Mouse (Mus musculus) G1E (cell line): ENCODE results near the gene Sbds.

Experiments
- CTCF ChIP-seq: IDR thresholded peaks from 2 replicates; pipeline ENCODE4 v1.5.1; 2012; ENCODE audit warnings: low read depth, low read length, inconsistent platforms, mixed read lengths
- GATA1 ChIP-seq: IDR thresholded peaks from 2 replicates; pipeline ENCODE4 v1.6.1; 2012; ENCODE audit warnings: borderline replicate concordance, low read length, inconsistent platforms, mixed read lengths
- GATA2 ChIP-seq: IDR thresholded peaks from 2 replicates; pipeline ENCODE4 v1.6.1; 2012; ENCODE audit warnings: low read depth, low read length, inconsistent platforms, borderline replicate concordance
- POLR2AphosphoS5 ChIP-seq: IDR thresholded peaks from 2 replicates; pipeline ENCODE4 v1.6.1; 2012; ENCODE audit warnings: low read depth, low read length, inconsistent platforms; ENCODE audit not compliant: insufficient replicate concordance
- TAL1 ChIP-seq: conservative IDR thresholded peaks from 2 replicates; pipeline ENCODE4 v1.6.1; 2012; ENCODE audit warnings: low read depth, low read length, inconsistent platforms, mixed read lengths

GRCm38 (mm10) chr5:130218336-130218735, 37.0 kb downstream of the Sbds start:
- TF ChIP-seq CTCF (no peak), POLR2AphosphoS5 (no peak), TAL1 (no peak), GATA1 (no peak), GATA2 (no peak)
